ENCODE assay signal across 8 mouse cellular contexts in genomic region chr12:55599639-55600502, GRCm38 (mm10). TPM values are rescaled to one million over a fixed set of nuclear protein-coding genes. Genes with fewer than 3 reads are reported as not detected.
DNase-seq lines count a peak whose midpoint lies in the region; ATAC-seq and TF ChIP-seq lines count a peak whose summit lies in the region.

No protein-coding gene starts in this region.

- TF ChIP-seq POLR2A in kidney, adult 2 months (IDR thresholded peaks at IDR 0.05; ENCODE audit: low read depth, low read length) = no peak

- 1% methylated on average over 109 of the region's 109 CpGs for WGBS in kidney, adult 2 months
- WGBS in neural tube, embryonic 13.5 days = under 1% methylated on average over 109 of the region's 109 CpGs

- H3K27me3 ChIP-seq in kidney, adult 2 months (replicated peaks; ENCODE audit: control insufficient read depth, insufficient read depth, low read length) = peaks cover 2% of the 10 kb centered on the region; the same call in 1 of the 2 replicates
- H3K27me3 ChIP-seq in neural tube, embryonic 13.5 days = peaks cover 76% of the 10 kb centered on the region

- H3K9ac ChIP-seq in neural tube, embryonic 13.5 days = peak overlapping the region; percentile 63

- H3K36me3 ChIP-seq in kidney, adult 2 months (ENCODE audit: control insufficient read depth, insufficient read depth, low read length) = no peaks in the 10 kb centered on the region
- H3K36me3 ChIP-seq in neural tube, embryonic 13.5 days = no peaks in the 10 kb centered on the region

- intact Hi-C loops in left cerebral cortex, postnatal 36 days (cut with DNase I) = no loop called here

- no peak overlapping the region for H3K27ac ChIP-seq in kidney, adult 2 months (ENCODE audit: insufficient read depth, low read depth, low read length)
- no peak overlapping the region for H3K27ac ChIP-seq in neural tube, embryonic 13.5 days (replicated peaks)

- DNase-seq in left cerebral cortex, postnatal 36 days (ENCODE audit: low spot score in 2 of 2) = peak; percentile 25 to 40
- DNase-seq in left cerebral cortex, adult 8-10 months (ENCODE audit: low spot score in 2 of 2) = no peak
- peak; percentile 87 for DNase-seq in embryo, embryonic 9.5 days (ENCODE audit: extremely low spot score)
- peak; percentile 4 to 9 for DNase-seq in heart, adult 9 months (ENCODE audit: low spot score in 2 of 2)
- DNase-seq in kidney, adult 2 months = peak; percentile 51
- DNase-seq in lung, adult 18-20 months = peak; percentile 26 to 28
- peak; percentile 40 for DNase-seq in thymus, postnatal 14 days

- H3K4me1 ChIP-seq in kidney, adult 2 months (ENCODE audit: control insufficient read depth, insufficient read depth, low read length) = no peaks in the 10 kb centered on the region
- H3K4me1 ChIP-seq in neural tube, embryonic 13.5 days (replicated peaks) = peaks cover 27% of the 10 kb centered on the region

- no peak overlapping the region for H3K4me3 ChIP-seq in kidney, adult 2 months (ENCODE audit: insufficient read depth, low read depth, low read length)
- H3K4me3 ChIP-seq in neural tube, embryonic 13.5 days = peak overlapping the region; percentile 49

- TF ChIP-seq CTCF in kidney, adult 2 months (conservative IDR thresholded peaks at IDR 0.05; ENCODE audit: insufficient read depth, insufficient read length, low read depth, low read length) = no peak

- no peaks in the 10 kb centered on the region for H3K9me3 ChIP-seq in neural tube, embryonic 13.5 days

- ATAC-seq in neural tube, embryonic 13.5 days (ENCODE audit: low read depth) = peak; percentile 60

- peak overlapping the region; percentile 89 for H3K4me2 ChIP-seq in neural tube, embryonic 13.5 days

RNA-seq across cellular contexts. Expression of gene Insm2, which starts 0.6 kb away (rescaled TPM):
- total RNA-seq in left cerebral cortex, postnatal 36 days (2021) = under 1 TPM in 1 of 2 experiments, not detected in 1; 0.35 TPM
- under 1 TPM; 0.21 to 0.46 (median 0.24) TPM for total RNA-seq in left cerebral cortex, adult 8-10 months (2022)
- polyA plus RNA-seq in kidney, adult 2 months (2012; rRNA removed) = 0.09 TPM in 1 of 2 replicates, not detected in the other
- polyA plus RNA-seq in neural tube, embryonic 13.5 days (2015; fragmentation: Nextera tagmentation; extraction: Ambion mirVana) = 1.2 and 1.6 TPM in 2 replicates

RNA-seq across cellular contexts. Expression of gene Aldoart2, which starts 34.8 kb away (rescaled TPM):
- not detected for total RNA-seq in left cerebral cortex, postnatal 36 days (2021)
- total RNA-seq in left cerebral cortex, adult 8-10 months (2022) = not detected
- 0.06 and 0.15 TPM in 2 replicates for polyA plus RNA-seq in kidney, adult 2 months (2012; rRNA removed)
- 0.15 TPM in 1 of 2 replicates, not detected in the other for polyA plus RNA-seq in neural tube, embryonic 13.5 days (2015; fragmentation: Nextera tagmentation; extraction: Ambion mirVana)

Comparison
In these comparisons a context has a peak if more than half of its experiments do, and no peak if none do; other contexts are left out.
1. DNase-seq: peak in left cerebral cortex, postnatal 36 days (2 of 2), embryo, embryonic 9.5 days (single experiment), heart, adult 9 months (2 of 2), kidney, adult 2 months (single experiment), lung, adult 18-20 months (2 of 2) and thymus, postnatal 14 days (single experiment); none in left cerebral cortex, adult 8-10 months (0 of 2).